Mouse (Mus musculus): ENCODE results near the gene Cabp2. TPM values are rescaled to one million over a fixed set of nuclear protein-coding genes. Genes with fewer than 3 reads are reported as not detected.
"Not testable (repeated sequence)": the region's sequence is repeated elsewhere in the genome, so short reads cannot be mapped to it uniquely, and the experiment has no call there.

The Cabp2 gene
- polyA plus RNA-seq, 1 experiment from 2014 or later, result not detected

- Histone ChIP-seq H3K36me3 (replicated peaks) (peaks cover 37% of the 10 kb centered on the region), H3K27me3 (ENCODE audit: poor library complexity, severe bottlenecking) (no peaks in the 10 kb centered on the region), H3K4me3 (peak within 1 kb of the TSS; percentile 83), H3K27ac (peak within 1 kb of the TSS; percentile 92), H3K4me1 (peaks cover 28% of the 10 kb centered on the region), H3K9me3 (no peaks in the 10 kb centered on the region)
- peak; percentile 98 for DNase-seq (ENCODE audit: extremely low spot score, low spot score)
- 1% methylated on average over 63 of the region's 64 CpGs for WGBS
Measured at GRCm38 (mm10) chr19:4125741-4126696, 44.6 kb downstream of the Cabp2 start, which contains the start of gene Aip. Gene Aip (minus strand): TSS chr19:4125858.

GRCm38 (mm10) chr19:4126759-4127495 is 45.5 kb downstream of the Cabp2 start:
- Histone ChIP-seq H3K27ac (peak overlapping the region; percentile 92), H3K9me3 (no peaks in the 10 kb centered on the region), H3K36me3 (replicated peaks) (peaks cover 46% of the 10 kb centered on the region), H3K4me3 (peak overlapping the region; percentile 83), H3K4me1 (peaks cover 20% of the 10 kb centered on the region), H3K27me3 (ENCODE audit: poor library complexity, severe bottlenecking) (no peaks in the 10 kb centered on the region)
- 66% methylated on average over 7 of the region's 7 CpGs for WGBS
- no peak for DNase-seq (ENCODE audit: extremely low spot score, low spot score)

GRCm38 (mm10) chr19:4129462-4129861 is 48.1 kb downstream of the Cabp2 start:
- 94% methylated on average over 7 of the region's 7 CpGs for WGBS
- H3K4me3 ChIP-seq, result no peak overlapping the region
- no peak overlapping the region for H3K27ac ChIP-seq
- DNase-seq (ENCODE audit: extremely low spot score, low spot score), result no peak
- H3K36me3 ChIP-seq (replicated peaks), result peaks cover 58% of the 10 kb centered on the region
- peaks cover 20% of the 10 kb centered on the region for H3K4me1 ChIP-seq
- H3K27me3 ChIP-seq (ENCODE audit: poor library complexity, severe bottlenecking), result no peaks in the 10 kb centered on the region
- no peaks in the 10 kb centered on the region for H3K9me3 ChIP-seq

GRCm38 (mm10) chr19:4130106-4130505 is 48.7 kb downstream of the Cabp2 start:
- Histone ChIP-seq H3K27me3 (ENCODE audit: poor library complexity, severe bottlenecking) (no peaks in the 10 kb centered on the region), H3K9me3 (no peaks in the 10 kb centered on the region), H3K4me1 (peaks cover 19% of the 10 kb centered on the region), H3K4me3 (no peak overlapping the region), H3K27ac (no peak overlapping the region), H3K36me3 (replicated peaks) (peaks cover 58% of the 10 kb centered on the region)
- 94% methylated on average over 4 of the region's 4 CpGs for WGBS
- DNase-seq (ENCODE audit: extremely low spot score, low spot score), result no peak

- Histone ChIP-seq H3K4me1 (peaks cover 15% of the 10 kb centered on the region), H3K27me3 (ENCODE audit: poor library complexity, severe bottlenecking) (no peaks in the 10 kb centered on the region), H3K4me3 (no peak overlapping the region), H3K9me3 (no peaks in the 10 kb centered on the region), H3K27ac (no peak overlapping the region), H3K36me3 (replicated peaks) (peaks cover 58% of the 10 kb centered on the region)
- DNase-seq (ENCODE audit: extremely low spot score, low spot score), result no peak
- 90% methylated on average over 5 of the region's 5 CpGs for WGBS
Measured at GRCm38 (mm10) chr19:4131075-4131474, 49.7 kb downstream of the Cabp2 start.

- Histone ChIP-seq H3K4me1 (peaks cover 9% of the 10 kb centered on the region), H3K36me3 (replicated peaks) (peaks cover 58% of the 10 kb centered on the region), H3K4me3 (no peak overlapping the region), H3K27ac (no peak overlapping the region), H3K9me3 (no peaks in the 10 kb centered on the region), H3K27me3 (ENCODE audit: poor library complexity, severe bottlenecking) (no peaks in the 10 kb centered on the region)
- DNase-seq (ENCODE audit: extremely low spot score, low spot score), result no peak
- 92% methylated on average over 2 of the region's 2 CpGs for WGBS
Measured at GRCm38 (mm10) chr19:4131768-4132167, 50.4 kb downstream of the Cabp2 start.

- Histone ChIP-seq H3K27me3 (ENCODE audit: poor library complexity, severe bottlenecking) (no peaks in the 10 kb centered on the region), H3K4me3 (no peak overlapping the region), H3K36me3 (replicated peaks) (peaks cover 37% of the 10 kb centered on the region), H3K4me1 (peaks cover 5% of the 10 kb centered on the region), H3K9me3 (no peaks in the 10 kb centered on the region), H3K27ac (no peak overlapping the region)
- WGBS, result 93% methylated on average over 4 of the region's 4 CpGs
- DNase-seq (ENCODE audit: extremely low spot score, low spot score), result no peak
Measured at GRCm38 (mm10) chr19:4134354-4134753, 53.0 kb downstream of the Cabp2 start.

- H3K9me3 ChIP-seq; H3K27ac ChIP-seq; H3K4me3 ChIP-seq; H3K27me3 ChIP-seq (ENCODE audit: poor library complexity, severe bottlenecking); DNase-seq (ENCODE audit: extremely low spot score, low spot score): not testable (repeated sequence)
- WGBS, result 81% methylated on average over 6 of the region's 6 CpGs
- Histone ChIP-seq H3K4me1 (peaks cover 14% of the 10 kb centered on the region), H3K36me3 (replicated peaks) (peaks cover 28% of the 10 kb centered on the region)
Measured at GRCm38 (mm10) chr19:4135229-4135962, 54.0 kb downstream of the Cabp2 start.

GRCm38 (mm10) chr19:4135963-4136345 is 54.6 kb downstream of the Cabp2 start:
- H3K36me3 ChIP-seq (replicated peaks), result peaks cover 23% of the 10 kb centered on the region
- not testable (repeated sequence) for H3K9me3 ChIP-seq; H3K27ac ChIP-seq; DNase-seq (ENCODE audit: extremely low spot score, low spot score); H3K27me3 ChIP-seq (ENCODE audit: poor library complexity, severe bottlenecking); H3K4me3 ChIP-seq
- H3K4me1 ChIP-seq, result peaks cover 14% of the 10 kb centered on the region
- 24% methylated on average over 8 of the region's 8 CpGs for WGBS

- DNase-seq (ENCODE audit: extremely low spot score, low spot score), result no peak
- Histone ChIP-seq H3K9me3 (no peaks in the 10 kb centered on the region), H3K4me1 (peaks cover 14% of the 10 kb centered on the region), H3K27ac (no peak overlapping the region), H3K4me3 (no peak overlapping the region), H3K36me3 (replicated peaks) (peaks cover 17% of the 10 kb centered on the region), H3K27me3 (ENCODE audit: poor library complexity, severe bottlenecking) (no peaks in the 10 kb centered on the region)
- WGBS, result 79% methylated on average over 5 of the region's 5 CpGs
Measured at GRCm38 (mm10) chr19:4136463-4136862, 55.1 kb downstream of the Cabp2 start.
